Mouse (Mus musculus): Measurements from ENCODE around the gene Gm1330.
"Not testable (repeated sequence)": the region's sequence is repeated elsewhere in the genome, so short reads cannot be mapped to it uniquely, and the experiment has no call there.

Gm1330 gene

DNA sequence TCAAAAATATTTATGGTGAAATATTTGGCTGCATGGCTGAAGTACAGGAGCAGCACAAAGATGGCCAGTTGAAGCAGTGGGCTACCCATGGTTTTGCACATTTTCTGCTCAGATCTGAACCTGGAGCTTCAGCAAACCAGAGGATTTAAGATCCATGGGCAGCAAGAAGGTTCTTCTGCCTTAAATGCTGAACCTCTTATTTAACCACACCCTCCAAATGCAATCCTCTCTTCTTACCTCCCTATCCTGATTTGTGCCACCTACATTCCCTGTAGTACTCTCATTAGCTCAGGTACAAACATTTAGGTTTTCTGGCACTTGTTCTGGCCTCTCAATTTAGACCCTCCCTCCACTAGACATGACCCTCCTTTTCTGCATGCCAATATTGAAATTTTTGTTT is at the start of gene Gm1330:
Gene Gm1330, minus strand, starts transcription at position 101 of the 400 bp plus-strand sequence.
- no peak for DNase-seq

DNA sequence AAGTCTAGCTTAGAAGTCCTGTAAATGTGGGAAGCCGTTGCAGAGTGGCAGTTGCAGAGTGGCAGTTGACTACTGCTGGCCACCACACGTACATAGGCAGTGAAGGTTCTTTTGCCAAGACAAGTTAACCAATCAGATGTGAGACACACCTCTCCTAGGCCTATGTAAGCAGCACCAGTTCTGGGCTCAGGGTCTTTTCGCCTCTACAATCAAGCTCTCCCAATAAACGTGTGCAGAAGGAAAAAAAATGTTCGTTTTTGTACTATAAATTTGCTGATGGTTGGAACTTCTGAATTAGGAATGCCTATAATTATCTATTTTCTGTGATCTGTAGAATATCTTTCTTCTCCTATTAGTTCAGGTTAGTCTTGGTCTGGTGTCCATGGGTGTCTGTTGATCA is 14.1 kb upstream of the Gm1330 start, which contains the start of gene Gm10750:
Gene Gm10750, minus strand, starts transcription at position 101 of the 400 bp plus-strand sequence.
- not testable (repeated sequence) for DNase-seq

DNA sequence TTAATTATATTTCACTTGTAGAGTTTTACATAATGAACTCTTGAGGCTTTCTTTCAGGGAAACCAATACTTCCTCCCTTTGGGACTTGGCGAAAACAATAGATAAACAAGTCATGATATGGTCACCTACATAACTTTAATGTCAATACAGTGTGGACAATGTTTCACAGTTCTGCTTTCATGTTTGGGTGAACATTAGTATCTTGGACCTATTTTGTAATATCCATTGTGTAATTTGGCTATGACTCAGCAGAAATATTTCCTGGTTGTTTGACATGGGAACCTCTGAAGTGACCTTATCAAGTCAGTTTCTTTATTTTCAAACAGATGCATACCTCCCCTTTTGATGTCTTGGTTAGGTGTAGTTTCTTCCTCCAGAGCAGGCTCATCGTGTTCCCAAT is 1.8 kb upstream of the Gm1330 start:
- no peak for DNase-seq

DNA sequence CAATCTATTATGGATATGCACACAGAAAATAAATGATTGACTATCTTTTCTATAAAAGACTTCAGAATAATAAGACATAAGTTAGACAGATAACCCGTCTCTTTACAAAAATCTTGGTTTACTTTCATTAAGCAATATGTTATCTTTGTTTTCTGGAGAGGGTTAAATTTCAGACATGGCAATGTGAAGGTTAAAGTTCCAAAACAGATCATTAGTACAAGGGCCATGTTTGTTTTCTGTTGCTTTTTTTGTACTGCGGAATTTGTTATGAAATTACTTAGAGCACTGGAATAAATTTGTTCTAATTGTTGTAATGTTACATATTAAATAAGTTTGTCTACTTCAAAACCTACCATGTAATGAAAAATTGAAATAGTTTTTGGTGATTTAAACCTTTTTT is 7.9 kb downstream of the Gm1330 start:
- no peak for DNase-seq

Data from spleen, adult 18-20 months (tissue).